Mouse (Mus musculus) heart, postnatal 10 days (tissue): ENCODE measurements at regions not wholly inside any gene's neighbourhood (a gene's known extent, or its start where the extent isn't known, plus 50 kb on each side); places are given as distances from the start of the nearest gene placed in this dataset.

Experiments used
- DNase-seq, 2 experiments: peaks; one replicate each; pipeline ENCODE4 v3.0.0; 2021
- intact Hi-C: fragments of 180-260 bp; cut with DNase I; formaldehyde crosslinking; loops from one replicate; pipeline ENCODE4 v1.15.1; 2025

- intact Hi-C loops = no loop called here
- DNase-seq = no peak
Measured at GRCm38 (mm10) chr8:80422190-80422589, 71.4 kb upstream of the Gypa start.

- intact Hi-C loops = no loop called here
- DNase-seq = no peak
Measured at GRCm38 (mm10) chr8:80416121-80416520, 77.5 kb upstream of the Gypa start.

GRCm38 (mm10) chr8:80399594-80400207, 93.9 kb upstream of the Gypa start:
- no peak for DNase-seq
- intact Hi-C loops = no loop called here

GRCm38 (mm10) chr8:80395010-80395409, 98.6 kb upstream of the Gypa start:
- intact Hi-C loops = no loop called here
- no peak for DNase-seq

GRCm38 (mm10) chr8:80393111-80393510, 100.5 kb upstream of the Gypa start:
- no peak for DNase-seq
- intact Hi-C loops = no loop called here

- intact Hi-C loops = no loop called here
- no peak for DNase-seq
Measured at GRCm38 (mm10) chr8:80369221-80369620, 124.4 kb upstream of the Gypa start.

- no peak for DNase-seq
- intact Hi-C loops = no loop called here
Measured at GRCm38 (mm10) chr8:80364059-80364458, 129.5 kb upstream of the Gypa start.

- DNase-seq = no peak
- intact Hi-C loops = no loop called here
Measured at GRCm38 (mm10) chr8:80343299-80343698, 150.3 kb upstream of the Gypa start.

- intact Hi-C loops = no loop called here
- DNase-seq = no peak
Measured at GRCm38 (mm10) chr8:80337872-80338271, 155.7 kb upstream of the Gypa start.

GRCm38 (mm10) chr8:80328676-80329075, 164.9 kb upstream of the Gypa start:
- no peak for DNase-seq
- intact Hi-C loops = no loop called here

GRCm38 (mm10) chr8:80325859-80326258, 167.7 kb upstream of the Gypa start:
- no peak for DNase-seq
- intact Hi-C loops = no loop called here

GRCm38 (mm10) chr8:80325132-80325531, 168.4 kb upstream of the Gypa start:
- no peak for DNase-seq
- intact Hi-C loops = no loop called here

GRCm38 (mm10) chr8:80318231-80318870, 175.2 kb upstream of the Gypa start:
- intact Hi-C loops = no loop called here
- no peak for DNase-seq

- intact Hi-C loops = no loop called here
- peak; percentile 13 to 19 for DNase-seq
Measured at GRCm38 (mm10) chr8:80315371-80315770, 178.2 kb upstream of the Gypa start.

GRCm38 (mm10) chr8:80314826-80315225, 178.8 kb upstream of the Gypa start:
- peak; percentile 7 to 15 for DNase-seq

GRCm38 (mm10) chr8:80313883-80314635, 179.5 kb upstream of the Gypa start:
- intact Hi-C loops = no loop called here
- peak in 1 of 2 experiments; percentile 3 for DNase-seq

More at GRCm38 (mm10) chr8:80314826-80315225, 178.8 kb upstream of the Gypa start:
- intact Hi-C loops = no loop called here

- no peak for DNase-seq
- intact Hi-C loops = no loop called here
Measured at GRCm38 (mm10) chr8:80307761-80308160, 185.8 kb upstream of the Gypa start.

- no peak for DNase-seq
- intact Hi-C loops = no loop called here
Measured at GRCm38 (mm10) chr8:80298596-80298995, 195.0 kb upstream of the Gypa start.

- no peak for DNase-seq
- intact Hi-C loops = no loop called here
Measured at GRCm38 (mm10) chr8:80290311-80290710, 203.3 kb upstream of the Gypa start.

- intact Hi-C loops = no loop called here
- DNase-seq = no peak
Measured at GRCm38 (mm10) chr8:80289282-80289681, 204.3 kb upstream of the Gypa start.

GRCm38 (mm10) chr8:80268910-80269460, 211.2 kb upstream of the Hhip start:
- intact Hi-C loops = no loop called here
- no peak for DNase-seq

GRCm38 (mm10) chr8:80264915-80265314, 207.1 kb upstream of the Hhip start:
- no peak for DNase-seq
- intact Hi-C loops = no loop called here
